Mouse (Mus musculus) ES-Bruce4 (cell line): ENCODE results near the gene Olfm4. TPM values are rescaled to one million over a fixed set of nuclear protein-coding genes. Genes with fewer than 3 reads are reported as not detected.

Experiments
- H3K27ac ChIP-seq: 2 replicates; pipeline ENCODE4 v1.5.1; 2012; ENCODE audit warnings: low read length, inconsistent platforms; ENCODE audit not compliant: insufficient read depth
- H3K27me3 ChIP-seq: 2 replicates; pipeline ENCODE4 v1.6.1; 2012; ENCODE audit warnings: mild to moderate bottlenecking, low read length, inconsistent platforms; ENCODE audit not compliant: control insufficient read depth, poor library complexity, insufficient read depth, severe bottlenecking
- H3K36me3 ChIP-seq: 2 replicates; pipeline ENCODE4 v1.6.1; 2012; ENCODE audit warnings: inconsistent platforms, mild to moderate bottlenecking, low read length, moderate library complexity; ENCODE audit not compliant: control insufficient read depth, poor library complexity, insufficient read depth, severe bottlenecking
- H3K4me1 ChIP-seq: one replicate; pipeline ENCODE4 v1.8.1; 2011; ENCODE audit warnings: low read length; ENCODE audit not compliant: control insufficient read depth, insufficient read depth
- H3K4me3 ChIP-seq: 2 replicates; pipeline ENCODE4 v1.5.1; 2011; ENCODE audit warnings: low read depth, mild to moderate bottlenecking, low read length
- H3K9ac ChIP-seq: 2 replicates; pipeline ENCODE4 v1.6.1; 2012; ENCODE audit warnings: low read depth, mild to moderate bottlenecking, inconsistent platforms; ENCODE audit not compliant: poor library complexity, severe bottlenecking
- H3K9me3 ChIP-seq: replicated peaks from 2 replicates; pipeline ENCODE4 v1.6.1; 2012; ENCODE audit warnings: mild to moderate bottlenecking, low read length, inconsistent platforms; ENCODE audit not compliant: control insufficient read depth, poor library complexity, insufficient read depth, severe bottlenecking
- CTCF ChIP-seq: IDR thresholded peaks from one replicate; pipeline ENCODE4 v1.8.1; 2011; ENCODE audit warnings: low read depth, low read length
- EP300 ChIP-seq: IDR thresholded peaks from 2 replicates; pipeline ENCODE4 v1.6.1; 2011; ENCODE audit warnings: low read depth, low read length; ENCODE audit not compliant: insufficient read depth
- POLR2A ChIP-seq: IDR thresholded peaks from one replicate; pipeline ENCODE4 v1.8.1; 2011; ENCODE audit warnings: low read length; ENCODE audit not compliant: insufficient read depth
- polyA plus RNA-seq: library from polyadenylated mRNA; stranded (reverse); fragments of >200 nt; gene quantifications from 2 replicates; pipeline ENCODE4 v1.2.4, GENCODE M21; 2011; ENCODE audit warnings: low read depth; ENCODE audit not compliant: missing spikeins, insufficient read depth, insufficient read length

Gene Olfm4
- polyA plus RNA-seq, 1 experiment: not detected

DNA sequence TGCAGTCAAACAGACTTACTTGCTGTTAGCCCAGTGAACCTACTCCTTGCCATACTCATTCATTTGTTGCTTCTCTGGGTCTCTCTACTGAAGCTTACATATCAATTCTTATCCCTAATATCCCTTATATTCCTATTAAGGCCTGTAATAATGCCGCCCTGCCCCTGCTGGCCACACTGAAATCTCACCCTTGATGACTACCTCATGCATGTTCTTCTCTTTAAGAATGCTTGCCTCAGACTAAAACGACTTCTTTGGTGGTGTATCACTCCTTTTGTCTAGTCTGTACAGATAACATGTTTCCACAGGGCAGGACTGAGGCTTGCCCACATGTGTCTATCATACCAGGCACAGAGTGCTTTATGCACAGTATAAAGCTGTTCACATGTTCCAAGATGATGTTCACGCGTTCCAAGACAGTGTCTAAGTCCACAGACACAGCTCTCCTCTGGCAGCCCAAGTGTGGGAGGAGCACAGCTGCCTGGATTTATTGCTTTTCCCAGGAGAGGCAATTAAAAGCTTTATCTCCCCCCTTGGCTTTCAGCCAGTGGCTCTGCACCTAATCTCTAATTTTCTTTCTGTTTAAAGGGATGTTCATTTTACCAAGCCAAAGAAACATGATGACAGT, 55.9 kb downstream of the Olfm4 start:
- no peaks in the 10 kb centered on the region for H3K9me3 ChIP-seq
- TF ChIP-seq EP300 (no peak), CTCF (no peak), POLR2A (no peak)
- no peak overlapping the region for H3K4me3 ChIP-seq
- no peaks in the 10 kb centered on the region for H3K4me1 ChIP-seq
- H3K36me3 ChIP-seq: no peaks in the 10 kb centered on the region
- H3K27me3 ChIP-seq: no peaks in the 10 kb centered on the region
- H3K27ac ChIP-seq: no peak overlapping the region
- H3K9ac ChIP-seq: no peak overlapping the region

GRCm38 (mm10) chr14:80046104-80046734, 62.3 kb downstream of the Olfm4 start:
- H3K27me3 ChIP-seq: no peaks in the 10 kb centered on the region
- H3K4me3 ChIP-seq: no peak overlapping the region

DNA sequence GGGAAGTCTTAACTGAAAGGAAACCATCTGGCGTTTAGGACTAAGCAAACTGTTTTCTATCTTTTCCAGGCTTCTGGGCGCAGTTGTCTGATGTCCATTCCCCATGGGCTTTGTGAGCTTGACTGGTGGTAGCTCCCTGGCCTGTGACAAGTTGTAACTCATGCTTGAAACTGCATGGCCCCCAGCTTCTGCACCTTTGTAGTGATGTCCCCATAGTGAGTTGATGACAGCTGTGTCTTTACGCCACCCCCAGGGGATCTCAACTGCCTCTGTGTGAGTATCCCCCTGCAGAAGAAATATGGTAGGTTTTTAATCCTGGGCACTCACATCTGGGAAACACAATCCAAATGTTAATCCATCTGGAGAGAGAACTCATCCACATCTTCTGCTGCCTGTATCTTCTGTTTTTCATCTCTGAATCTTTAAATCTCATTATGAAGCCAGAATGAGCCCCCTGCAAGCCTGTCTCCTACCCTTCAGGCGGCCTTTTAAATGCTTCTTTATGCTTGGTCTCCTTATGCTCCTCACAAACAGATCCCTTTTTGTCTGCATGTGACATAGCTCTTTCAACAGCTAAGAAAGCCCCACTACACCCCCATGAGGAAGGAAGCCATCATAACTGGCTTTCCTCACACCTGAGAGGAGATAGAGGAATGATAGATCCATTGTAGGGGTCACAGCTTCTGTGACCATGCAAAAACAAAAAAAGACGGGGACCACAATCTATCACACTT, 63.7 kb downstream of the Olfm4 start:
- Histone ChIP-seq H3K9me3 (no peaks in the 10 kb centered on the region), H3K27ac (no peak overlapping the region)

More at GRCm38 (mm10) chr14:80046104-80046734, 62.3 kb downstream of the Olfm4 start:
- Histone ChIP-seq H3K9ac (no peak overlapping the region), H3K9me3 (no peaks in the 10 kb centered on the region), H3K36me3 (no peaks in the 10 kb centered on the region), H3K27ac (no peak overlapping the region), H3K4me1 (no peaks in the 10 kb centered on the region)
- TF ChIP-seq POLR2A: no peak
- TF ChIP-seq EP300: no peak
- no peak for TF ChIP-seq CTCF

GRCm38 (mm10) chr14:80055725-80056124, 71.8 kb downstream of the Olfm4 start:
- H3K27me3 ChIP-seq: no peaks in the 10 kb centered on the region
- no peaks in the 10 kb centered on the region for H3K4me1 ChIP-seq
- H3K9me3 ChIP-seq: no peaks in the 10 kb centered on the region
- H3K9ac ChIP-seq: no peak overlapping the region
- H3K36me3 ChIP-seq: no peaks in the 10 kb centered on the region
- no peak overlapping the region for H3K27ac ChIP-seq
- TF ChIP-seq EP300 (no peak), CTCF (no peak), POLR2A (no peak)
- no peak overlapping the region for H3K4me3 ChIP-seq

More for the DNA sequence above, 63.7 kb downstream of the Olfm4 start:
- no peak overlapping the region for H3K9ac ChIP-seq
- H3K27me3 ChIP-seq: no peaks in the 10 kb centered on the region
- H3K36me3 ChIP-seq: no peaks in the 10 kb centered on the region
- H3K4me3 ChIP-seq: no peak overlapping the region
- no peaks in the 10 kb centered on the region for H3K4me1 ChIP-seq
- TF ChIP-seq CTCF: no peak
- TF ChIP-seq POLR2A: no peak
- TF ChIP-seq EP300: no peak

DNA sequence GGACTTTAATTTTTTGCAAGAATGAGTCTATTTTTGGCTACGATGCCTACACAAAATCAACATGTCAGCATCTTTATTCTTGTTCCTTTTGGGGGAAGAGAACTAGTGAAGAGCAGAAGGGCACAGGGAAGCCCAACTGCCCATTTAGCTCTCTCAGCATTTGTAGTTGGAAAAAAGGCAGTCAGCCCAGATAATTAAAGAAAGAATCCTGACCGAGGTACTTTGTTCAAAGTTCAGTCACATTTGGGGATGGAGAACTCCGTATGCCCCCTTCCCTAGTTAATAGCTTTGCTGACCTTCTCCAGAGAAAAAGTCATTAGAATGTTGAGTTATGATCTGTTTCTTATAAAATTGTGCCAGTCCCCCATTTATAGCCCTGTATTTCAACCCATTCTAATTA, 77.8 kb downstream of the Olfm4 start:
- Histone ChIP-seq H3K4me3 (no peak overlapping the region), H3K27ac (no peak overlapping the region), H3K27me3 (no peaks in the 10 kb centered on the region), H3K9me3 (no peaks in the 10 kb centered on the region), H3K36me3 (no peaks in the 10 kb centered on the region), H3K4me1 (no peaks in the 10 kb centered on the region), H3K9ac (no peak overlapping the region)
- no peak for TF ChIP-seq POLR2A
- TF ChIP-seq CTCF: no peak
- TF ChIP-seq EP300: no peak

DNA sequence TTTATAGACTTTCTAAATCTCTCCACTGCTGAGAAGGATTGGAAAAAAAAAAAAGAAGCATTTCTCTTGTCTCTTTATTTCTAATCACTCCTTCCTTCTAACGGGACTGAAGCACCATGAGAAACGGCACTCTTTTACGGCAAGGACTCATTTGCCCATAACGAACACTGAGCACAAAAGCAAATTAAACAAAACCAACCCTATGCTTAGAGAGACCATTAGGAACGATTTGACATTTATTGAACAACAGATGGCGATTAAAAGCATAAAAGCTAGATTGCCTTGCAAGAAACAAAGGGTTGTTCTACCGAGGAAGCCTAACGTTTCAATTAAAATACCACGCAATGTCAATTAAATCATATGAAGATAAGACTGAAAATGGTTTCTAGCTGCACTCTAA, 79.0 kb downstream of the Olfm4 start:
- Histone ChIP-seq H3K4me3 (no peak overlapping the region), H3K9me3 (no peaks in the 10 kb centered on the region), H3K27ac (no peak overlapping the region), H3K4me1 (no peaks in the 10 kb centered on the region), H3K9ac (no peak overlapping the region), H3K36me3 (no peaks in the 10 kb centered on the region), H3K27me3 (no peaks in the 10 kb centered on the region)
- TF ChIP-seq CTCF (no peak), EP300 (no peak), POLR2A (no peak)
